Mouse (Mus musculus) cerebellum, adult 11-12 months (tissue): Measurements from ENCODE around the gene Nkain4.

Experiments used
- DNase-seq: peaks from one replicate; pipeline ENCODE4 v3.0.0; 2022

Nkain4 gene

DNA sequence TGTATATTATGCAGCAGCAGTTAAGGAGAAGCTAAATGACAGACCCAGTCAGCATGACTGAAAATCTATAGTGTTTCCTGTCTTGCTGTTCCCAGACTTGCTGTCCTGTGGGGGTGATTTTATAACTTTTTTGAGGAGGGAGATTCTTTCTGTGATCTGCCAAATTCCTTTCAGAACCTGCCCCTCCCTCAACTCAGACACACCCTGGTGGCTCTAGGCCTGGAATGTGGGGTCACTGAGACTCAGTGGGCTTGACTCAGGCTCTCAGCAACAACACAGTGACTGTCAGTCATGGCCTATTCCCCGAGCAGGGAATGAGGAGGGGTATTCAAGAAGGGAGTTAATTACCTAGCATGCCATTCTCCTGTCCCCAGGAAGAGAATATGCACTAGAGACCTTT lies 4.6 kb downstream of the Nkain4 start:
- no peak for DNase-seq

DNA sequence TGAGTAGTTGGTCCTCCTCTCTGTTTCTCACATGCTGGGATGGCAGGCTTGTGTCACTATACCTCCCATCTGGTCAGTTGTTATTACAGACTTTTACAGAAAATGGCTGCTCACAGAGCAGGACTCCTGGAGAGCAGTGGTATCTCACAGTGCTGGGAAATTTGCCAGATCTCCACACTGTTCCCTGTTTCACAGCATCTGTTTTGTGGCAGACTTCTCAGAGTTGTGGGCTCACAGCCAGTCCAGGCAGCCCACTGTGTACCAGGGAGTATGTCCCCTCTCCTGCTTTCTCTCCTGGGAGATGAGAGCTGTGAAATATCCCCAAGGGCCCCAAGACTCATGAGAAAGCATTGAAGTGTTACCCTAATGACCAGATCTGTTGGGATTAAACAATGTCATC lies 12.6 kb downstream of the Nkain4 start:
- no peak for DNase-seq

DNA sequence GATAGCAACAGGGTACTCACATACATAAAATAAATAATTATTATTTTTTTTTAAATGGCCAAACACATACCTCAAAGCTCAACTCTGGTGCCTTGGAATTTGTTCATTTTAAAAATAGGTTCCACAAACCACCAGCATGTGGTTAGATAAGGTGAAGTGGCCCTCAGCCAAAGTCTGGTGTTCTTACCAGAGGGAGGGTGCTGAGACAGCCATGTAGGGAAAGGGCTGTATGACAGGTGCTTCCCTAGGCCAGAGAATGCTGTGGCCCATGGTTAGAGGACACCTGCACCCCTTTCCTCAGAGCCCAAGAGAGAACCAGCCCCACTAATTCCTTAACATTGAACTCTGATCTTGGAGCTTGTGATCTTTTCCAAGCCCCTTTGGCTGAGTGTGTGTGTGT lies 14.3 kb downstream of the Nkain4 start:
- no peak for DNase-seq

DNA sequence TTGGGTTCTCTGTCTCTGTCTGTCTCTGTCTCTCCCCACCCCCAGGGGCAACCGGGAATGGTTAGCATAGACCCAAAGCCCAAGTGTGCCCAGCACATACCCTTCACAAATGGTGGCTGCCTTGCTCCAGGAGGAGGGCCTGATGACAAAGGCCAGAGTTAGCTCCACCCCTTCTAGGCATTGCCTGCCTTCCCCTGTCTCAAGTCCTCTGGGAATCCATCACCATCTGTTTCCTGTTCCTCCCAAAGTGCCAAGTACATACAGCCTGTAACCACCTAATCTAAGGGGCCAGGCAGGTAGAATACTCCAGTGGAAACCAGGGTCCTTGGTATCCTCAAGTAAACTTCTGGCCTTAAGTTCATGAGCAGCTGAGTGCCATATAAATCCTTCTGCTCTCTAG lies 22.1 kb downstream of the Nkain4 start:
- DNase-seq = no peak

DNA sequence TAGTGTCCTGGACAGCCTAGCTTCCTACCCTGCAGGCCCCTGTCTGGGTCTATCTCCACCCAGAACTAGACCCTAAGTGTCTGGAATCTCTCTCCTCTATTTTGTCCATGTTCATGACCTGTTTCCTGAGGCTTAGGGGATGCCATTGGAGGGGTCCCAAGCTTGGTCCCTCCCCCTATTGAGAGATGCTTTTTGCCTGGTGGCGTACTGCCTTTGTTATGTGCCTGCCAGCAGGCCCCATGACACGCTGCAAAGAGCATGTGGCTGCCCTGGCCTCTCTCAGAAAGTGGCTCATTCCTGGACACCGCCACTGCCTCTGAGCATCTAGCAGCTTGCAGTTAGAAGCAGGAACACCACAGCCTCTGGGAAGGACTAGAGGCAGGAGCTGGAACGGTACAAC lies 25.8 kb downstream of the Nkain4 start, which contains the start of gene Birc7:
TSS of gene Birc7 (plus strand) at position 301 of the 400 bp plus-strand sequence.
- no peak for DNase-seq

DNA sequence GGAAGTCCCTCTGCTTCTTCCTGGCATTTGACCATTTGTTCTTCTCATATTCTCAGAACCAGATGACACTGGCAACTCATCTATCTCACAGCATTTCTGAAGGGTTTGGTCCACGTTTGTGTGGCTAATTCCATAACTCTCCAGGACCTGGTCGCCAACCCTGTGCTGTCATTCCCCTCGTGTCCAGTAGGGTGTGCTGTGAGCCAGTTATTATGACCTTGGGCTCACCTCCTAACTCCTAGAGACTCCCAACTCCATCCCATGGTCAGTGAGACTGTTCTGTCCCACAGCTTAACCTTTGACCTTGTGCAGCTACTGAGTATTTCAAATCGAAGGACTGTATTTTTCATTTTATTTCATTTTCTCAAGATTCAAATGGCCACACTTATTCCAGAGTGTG lies 29.3 kb downstream of the Nkain4 start:
- DNase-seq = peak; percentile 67

DNA sequence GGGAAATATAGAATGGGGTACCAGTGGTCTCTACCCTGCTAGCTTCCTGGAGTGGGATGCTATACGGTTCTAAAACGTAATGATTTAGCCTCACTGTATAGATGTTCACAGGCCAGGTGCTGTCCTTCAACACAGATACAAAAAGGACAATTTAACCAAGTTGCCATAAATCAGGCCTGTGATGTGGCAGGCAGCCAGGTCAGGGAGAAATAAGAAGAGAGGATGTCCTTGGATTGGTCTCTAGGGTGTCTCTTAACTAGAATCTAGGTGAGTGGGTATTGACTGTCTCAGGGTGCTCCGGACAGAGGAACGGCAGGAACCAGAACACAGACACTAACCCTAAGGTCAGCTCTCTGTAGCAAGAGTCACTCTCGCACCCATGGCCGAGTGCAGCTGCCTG lies 31.8 kb downstream of the Nkain4 start:
- no peak for DNase-seq

DNA sequence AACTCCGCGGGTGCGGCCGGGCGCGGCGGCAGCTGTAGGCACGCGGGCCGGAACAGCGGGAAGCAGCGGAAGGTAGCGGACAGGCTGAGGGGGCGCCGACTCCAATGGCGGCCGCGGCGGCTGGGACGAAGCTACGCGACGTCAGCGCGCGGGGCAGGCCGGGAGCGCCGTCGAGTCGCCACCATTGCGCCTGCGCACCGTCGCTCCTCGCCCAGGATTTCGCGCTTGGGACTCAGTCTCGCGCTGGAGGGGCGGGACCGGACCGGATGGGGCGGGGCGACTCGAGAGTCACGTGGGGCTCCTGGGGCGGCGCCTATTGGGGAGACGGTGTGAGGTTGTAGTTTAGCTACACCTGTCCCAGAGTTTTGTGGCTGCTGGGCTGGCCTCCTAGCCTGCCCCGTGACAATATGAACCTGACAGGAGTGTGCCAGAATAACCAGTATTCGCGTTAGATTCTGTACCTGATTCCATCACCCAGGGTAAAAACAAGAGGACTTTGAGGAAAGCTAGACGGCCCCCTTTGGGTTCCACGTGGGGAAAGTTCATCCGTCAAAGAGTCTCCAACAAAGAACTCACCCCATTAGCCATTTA lies 33.6 kb downstream of the Nkain4 start, which contains the start of gene Ythdf1:
TSS of gene Ythdf1 (minus strand) at position 140 of the 591 bp plus-strand sequence.
- DNase-seq = peak; percentile 97

DNA sequence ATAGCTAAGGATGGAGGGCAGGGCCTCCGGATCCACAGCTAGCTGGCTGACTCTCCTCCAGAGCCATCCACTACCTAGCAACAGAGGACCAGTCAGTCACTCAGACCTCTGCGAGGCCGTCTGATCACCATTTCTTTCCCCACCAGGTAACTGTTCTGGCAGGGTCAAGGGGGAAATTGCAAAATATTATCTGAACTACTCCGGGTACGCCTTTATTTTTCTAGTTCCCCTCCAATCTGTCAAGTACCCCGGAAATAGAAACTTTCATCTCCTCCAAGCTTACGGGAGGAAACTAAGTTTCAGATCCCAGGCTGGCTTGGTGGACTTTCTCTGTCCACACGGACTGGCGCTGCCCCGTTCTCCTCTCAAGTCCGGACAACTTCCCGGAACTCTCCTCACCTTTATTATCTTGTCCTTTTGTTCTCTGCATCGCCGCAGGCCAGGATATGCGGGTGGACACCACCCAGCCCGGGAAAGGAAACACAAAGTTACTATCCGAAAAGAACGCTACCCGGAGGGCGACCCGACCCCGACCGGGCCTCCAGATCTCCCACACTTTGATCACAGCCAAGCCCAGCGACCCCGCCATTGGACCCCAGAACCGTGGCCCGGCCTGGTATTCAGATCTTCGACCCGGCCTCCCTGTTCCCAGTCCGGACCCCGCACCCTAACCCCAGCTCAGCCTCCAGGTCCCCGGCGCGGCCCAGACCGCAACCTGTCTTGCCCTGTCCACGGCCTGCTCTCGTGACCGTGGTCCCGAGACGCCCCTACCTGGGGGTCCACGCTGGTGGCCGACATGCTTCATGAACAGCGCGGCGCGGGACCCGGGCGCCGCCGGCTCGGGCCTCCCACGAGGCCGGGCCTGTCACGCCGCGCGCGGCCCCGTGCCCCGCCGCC lies 34.3 kb downstream of the Nkain4 start:
- DNase-seq = no peak

DNA sequence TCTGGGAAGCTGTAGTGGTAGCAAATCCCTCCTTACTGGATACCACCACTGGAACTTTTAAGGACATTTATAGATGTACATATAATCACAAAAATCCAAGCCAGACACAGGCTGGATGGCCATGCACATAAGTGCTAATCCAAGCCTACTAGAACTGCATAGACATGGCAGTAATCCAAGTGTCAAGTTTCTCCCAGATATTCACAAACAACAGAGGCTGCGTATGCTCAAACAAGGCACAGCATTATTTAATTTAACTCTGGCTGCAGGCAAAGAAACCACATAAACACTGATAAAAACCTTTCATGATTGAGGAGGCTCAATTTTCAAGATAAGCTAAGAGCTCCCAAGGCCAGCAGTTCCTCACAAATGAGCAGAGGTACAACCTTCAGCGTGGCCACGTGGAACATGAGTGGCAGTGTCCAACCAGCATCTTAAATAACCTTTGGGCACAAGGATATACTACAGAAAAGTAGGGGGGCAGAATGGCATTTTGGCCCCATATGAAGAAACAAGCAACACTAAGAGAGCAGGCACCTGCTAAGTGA lies 38.5 kb downstream of the Nkain4 start:
- no peak for DNase-seq

DNA sequence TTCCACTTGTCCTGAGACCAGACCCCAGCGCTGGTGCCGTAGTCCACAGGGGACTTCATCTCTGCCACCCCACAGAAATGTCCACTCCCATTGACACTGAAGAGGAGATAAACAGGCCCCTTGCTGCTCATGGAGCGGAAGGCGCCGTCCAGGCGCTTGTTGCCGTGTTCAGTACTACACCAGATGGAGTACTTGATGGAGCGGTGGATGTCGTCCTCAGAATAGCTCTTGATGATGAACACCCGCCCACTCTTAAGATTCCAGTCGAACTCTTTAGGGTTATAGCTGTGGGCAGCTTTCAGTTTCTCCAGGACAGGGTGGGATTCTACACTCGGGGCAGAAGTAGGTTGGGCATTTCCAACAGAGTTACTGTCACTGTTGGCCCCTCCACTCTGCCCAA lies 43.6 kb downstream of the Nkain4 start:
- DNase-seq = no peak

DNA sequence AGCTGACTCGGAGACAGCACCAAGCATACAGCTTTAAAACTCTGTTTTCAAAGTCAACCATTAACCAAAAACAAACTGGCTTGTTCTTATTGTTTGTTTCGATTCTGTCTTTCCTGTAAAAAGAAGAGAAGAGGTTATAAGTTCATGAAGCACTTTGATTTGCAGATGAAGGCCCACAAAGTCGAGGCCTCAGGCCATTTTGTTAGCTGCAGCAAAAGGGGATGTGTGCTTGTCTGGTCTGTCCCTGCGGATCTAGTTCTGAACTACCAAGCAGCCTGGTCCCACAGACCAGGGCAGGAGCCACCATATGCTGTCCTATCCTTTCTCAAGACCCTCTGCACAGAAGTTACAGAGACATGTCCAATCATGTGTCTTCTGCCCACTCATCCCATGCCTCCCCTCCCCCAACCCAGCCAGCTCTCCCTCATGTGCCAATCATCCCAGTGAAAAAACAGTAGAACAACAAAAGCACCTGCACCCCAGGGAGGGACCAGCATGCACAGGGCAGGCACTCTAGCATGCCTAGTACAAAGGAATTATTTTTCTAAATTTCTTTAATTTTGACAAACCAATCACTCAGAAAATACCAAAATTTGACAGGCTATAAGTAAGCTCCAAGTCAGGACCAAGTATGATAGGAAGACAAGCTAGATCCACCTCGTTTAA lies 48.8 kb downstream of the Nkain4 start:
- no peak for DNase-seq

DNA sequence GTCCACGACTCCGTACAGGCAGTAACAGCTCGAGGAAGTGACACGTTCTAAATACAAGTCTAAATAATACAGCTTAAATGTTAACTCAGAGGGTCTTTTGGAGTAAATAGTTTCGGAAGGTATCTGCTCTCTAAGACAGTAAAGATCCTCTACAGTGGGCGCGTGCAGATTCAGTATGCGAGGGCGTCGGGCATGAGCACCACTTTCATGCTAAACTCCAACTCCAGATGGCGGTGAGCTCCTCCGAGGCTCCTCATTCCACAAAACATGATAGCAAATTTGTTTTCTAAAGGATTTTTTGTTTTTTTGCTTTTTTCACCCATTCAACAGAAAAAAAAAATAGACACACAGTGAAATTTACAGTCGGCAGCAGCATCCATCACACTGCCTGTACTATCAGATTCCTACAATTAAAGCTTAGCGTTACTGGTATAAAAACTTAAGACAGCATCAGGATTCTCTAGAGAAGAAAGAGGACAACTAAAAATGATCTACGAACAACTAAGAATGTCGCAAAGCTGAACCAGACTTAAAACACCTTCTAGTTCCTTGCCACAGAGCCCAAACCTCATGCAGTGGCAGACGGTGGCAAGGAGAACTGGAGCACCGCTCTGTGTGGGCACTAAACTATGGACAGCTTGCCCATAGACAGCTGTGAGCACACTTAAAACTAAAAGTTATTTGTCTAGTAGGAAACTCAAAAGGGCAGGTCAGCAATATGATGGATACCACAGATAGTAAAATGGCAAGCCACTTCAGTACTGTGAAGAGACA lies 49.9 kb downstream of the Nkain4 start:
- no peak for DNase-seq

DNA sequence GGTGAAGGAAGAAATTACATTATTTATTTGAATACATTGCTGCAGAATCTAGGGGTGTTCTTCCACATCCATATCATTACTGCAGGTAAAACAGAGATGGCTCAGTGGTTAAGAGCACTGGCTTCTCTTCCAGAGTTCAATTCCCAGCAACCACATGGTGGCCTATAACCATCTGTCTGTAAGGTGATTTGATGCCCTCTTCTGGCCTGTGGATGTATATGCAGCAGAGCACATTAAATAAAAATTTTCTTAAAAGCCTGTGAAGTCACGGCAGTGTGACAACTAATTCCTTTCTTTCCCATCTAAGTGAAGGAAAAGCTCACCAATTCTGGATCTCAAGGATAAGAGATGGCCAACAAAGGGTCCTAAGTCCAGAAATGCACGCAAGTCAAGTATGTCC lies 52.4 kb downstream of the Nkain4 start:
- DNase-seq = peak; percentile 34

DNA sequence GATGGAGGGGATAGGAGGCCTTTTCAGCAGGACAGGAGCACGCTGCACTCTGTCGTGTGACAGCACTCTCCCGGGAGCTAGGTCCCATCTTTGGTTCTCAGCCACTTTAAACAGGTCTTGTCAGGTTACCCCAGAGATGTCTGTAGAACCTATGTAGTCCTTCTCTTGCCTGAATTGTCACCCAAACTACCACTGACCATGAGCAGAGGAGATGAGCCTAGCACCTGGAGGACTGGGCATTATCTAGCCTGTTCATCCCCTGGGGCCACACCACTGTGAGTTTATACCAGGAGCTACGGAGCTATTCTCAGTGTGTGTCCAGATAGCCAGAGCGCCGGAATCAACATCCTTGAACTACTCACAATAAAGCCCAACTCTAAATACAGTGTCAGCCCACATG lies 56.6 kb downstream of the Nkain4 start:
- DNase-seq = peak; percentile 28

DNA sequence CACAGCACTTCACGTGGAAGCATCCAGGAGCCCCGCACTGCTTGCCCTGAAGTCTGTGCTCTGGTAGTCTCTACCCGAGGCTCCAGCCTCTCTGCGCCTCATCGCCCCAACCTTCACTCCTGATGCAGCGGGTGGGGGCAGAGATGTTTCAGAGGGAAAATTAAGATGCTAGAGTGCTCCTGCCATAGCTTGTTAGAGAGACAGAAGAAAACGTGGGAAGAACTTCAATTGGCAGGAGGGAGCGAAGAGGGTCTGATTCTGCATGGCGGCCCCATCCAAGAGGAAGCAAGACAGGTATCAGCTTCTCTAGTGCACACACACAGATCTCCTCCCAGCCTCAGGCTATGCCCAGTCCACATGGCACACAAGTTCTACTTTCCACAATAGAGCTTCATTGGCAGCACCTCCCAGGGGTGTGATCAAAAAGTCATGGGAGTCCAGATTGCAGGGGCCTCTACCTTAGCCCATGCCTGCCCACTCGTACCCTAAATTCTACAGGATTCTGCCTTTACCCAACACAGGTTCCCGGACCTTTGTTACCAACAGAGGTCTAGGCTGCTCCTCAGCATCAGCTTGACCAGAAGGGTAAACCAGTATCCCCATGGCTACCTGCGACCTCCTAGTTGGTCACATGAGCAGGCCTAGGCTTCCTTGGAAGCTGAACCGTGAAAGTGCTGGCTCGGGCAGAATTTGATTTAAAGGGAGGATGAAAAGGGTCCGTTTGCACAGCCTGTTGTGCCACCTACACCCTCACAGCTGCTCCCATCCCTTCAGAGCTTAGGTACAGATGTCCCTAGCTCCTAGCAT lies 57.5 kb downstream of the Nkain4 start:
- DNase-seq = peak; percentile 48

DNA sequence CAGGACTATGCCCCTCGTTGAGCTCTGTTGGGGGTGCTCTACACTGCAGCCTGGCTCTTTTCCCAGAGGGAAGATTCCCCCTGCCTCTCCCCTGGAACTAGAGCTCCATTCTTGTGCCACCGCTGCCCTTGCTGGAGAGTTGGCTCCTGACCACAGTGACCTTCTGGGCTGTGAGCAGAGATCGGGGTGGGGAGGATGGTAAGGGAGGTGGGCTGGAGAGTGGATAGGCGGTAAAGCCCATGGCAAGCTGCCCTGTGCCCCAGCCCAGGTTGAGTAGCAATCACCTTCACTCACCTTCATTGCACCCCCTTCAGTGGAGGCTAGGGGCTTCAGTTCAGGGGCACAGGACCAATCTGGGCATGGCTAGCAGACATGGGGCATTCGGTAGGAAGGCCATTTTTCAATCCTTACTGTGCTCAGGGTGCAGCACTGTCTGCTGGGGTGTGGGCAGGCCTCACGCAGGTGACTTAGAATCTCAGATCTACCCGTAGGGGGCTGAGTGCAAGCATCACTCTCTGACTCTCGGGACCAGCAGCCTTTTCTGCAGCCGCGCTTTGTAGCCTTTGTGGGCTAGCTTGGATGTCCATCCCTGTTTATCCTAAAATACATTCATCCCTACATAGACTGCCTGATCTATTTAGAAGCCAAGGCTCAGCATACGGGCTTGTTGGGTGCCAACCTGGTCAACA lies 58.5 kb downstream of the Nkain4 start:
- DNase-seq = peak; percentile 79

DNA sequence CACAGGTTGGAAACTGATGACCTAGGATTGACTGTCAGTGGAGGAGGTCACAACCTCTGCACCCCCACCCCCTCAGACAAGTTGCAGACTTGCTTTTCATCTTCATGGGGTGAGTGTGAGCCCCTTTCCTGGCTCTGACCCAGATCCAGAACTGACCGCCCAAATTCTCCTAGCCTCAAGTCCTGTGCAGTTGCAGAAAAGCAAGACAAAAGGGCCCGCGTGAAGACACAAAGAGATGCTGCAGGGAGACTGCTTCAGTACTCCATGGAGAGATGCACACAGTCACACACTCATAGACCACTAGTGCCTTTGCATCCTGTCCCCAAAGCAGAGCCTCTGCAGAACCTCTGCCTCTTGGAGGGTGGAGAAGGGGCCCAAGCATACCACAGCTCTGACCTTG lies 59.2 kb downstream of the Nkain4 start:
- peak; percentile 81 for DNase-seq

DNA sequence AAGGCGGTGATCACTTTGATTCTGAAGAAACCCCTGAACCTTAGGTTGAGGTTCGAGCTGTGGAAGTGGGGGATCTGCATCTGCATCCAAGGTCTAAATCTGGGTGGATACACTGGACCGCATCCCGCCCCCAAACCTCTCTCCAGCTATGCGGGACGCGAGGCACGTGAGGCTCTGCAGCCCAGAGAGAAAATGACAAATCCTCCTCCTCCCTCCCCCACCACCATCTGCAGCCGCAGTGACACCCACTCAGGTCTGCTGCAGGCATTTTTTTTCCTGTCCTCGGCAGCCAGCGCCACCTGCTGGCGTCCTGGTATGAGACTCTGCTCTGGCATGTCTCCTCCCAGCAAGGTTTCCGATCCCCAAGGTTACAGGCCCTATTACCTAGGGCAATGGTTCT lies 59.8 kb downstream of the Nkain4 start:
- peak; percentile 96 for DNase-seq

DNA sequence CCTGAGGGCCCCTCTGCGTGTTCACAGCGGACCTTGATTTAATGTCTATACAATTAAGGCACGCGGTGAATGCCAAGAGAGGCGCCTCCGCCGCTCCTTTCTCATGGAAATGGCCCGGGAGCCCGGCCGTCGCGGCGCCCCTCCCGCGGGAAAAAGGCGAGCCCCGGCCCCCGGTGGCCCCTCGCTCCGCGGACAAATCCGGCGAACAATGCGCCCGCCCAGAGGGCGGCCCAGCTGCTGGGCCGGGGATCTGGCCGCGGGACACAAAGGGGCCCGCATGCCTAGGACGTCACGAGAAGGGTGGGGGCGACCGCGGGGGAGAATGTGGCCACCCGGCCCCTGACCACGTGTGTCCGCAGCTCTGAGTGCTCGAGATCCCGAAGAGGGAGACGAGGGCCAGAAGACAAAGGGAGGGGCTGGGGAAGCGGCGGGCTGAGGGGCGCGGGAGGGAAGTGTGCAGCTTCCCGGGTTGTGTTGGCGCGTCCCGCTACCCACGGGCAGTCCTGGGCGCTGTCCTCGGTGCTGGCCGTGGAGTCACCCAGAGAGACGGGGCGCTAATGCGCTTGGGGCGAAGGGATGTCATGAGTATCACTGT lies 60.4 kb downstream of the Nkain4 start:
- peak; percentile 89 for DNase-seq

DNA sequence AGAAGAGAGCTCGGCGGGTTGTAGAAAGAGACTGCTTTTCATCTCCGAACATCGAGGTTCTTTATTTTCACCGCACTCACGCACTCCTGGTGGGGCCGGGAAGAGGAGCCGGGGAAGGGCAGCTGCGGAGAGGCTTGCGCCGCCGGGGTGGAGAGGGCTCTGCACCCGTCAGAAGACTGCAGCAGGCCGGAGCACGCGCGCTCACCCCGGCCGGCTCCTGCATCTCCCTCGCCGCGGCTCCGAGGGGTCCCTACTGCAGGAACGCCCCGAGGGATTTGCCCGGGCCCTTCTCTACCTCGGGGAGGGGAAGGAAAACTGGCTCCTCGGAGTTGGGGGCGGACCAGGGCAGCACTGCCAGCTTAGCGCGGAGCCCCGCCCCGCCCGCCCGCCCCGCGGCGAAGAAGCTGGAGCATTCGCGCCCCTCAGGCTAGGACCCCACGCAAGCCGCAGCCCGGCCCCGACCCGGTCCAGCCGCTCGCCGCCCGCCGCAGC lies 60.9 kb downstream of the Nkain4 start:
- DNase-seq = peak; percentile 77
